Mouse (Mus musculus): ENCODE measurements around the gene Olfr122. TPM values are rescaled to one million over a fixed set of nuclear protein-coding genes. Genes with fewer than 3 reads are reported as not detected.

The Olfr122 gene
- polyA plus RNA-seq (2016; fragmentation: Nextera tagmentation; extraction: Ambion mirVana) = not detected in 2 replicates

DNA sequence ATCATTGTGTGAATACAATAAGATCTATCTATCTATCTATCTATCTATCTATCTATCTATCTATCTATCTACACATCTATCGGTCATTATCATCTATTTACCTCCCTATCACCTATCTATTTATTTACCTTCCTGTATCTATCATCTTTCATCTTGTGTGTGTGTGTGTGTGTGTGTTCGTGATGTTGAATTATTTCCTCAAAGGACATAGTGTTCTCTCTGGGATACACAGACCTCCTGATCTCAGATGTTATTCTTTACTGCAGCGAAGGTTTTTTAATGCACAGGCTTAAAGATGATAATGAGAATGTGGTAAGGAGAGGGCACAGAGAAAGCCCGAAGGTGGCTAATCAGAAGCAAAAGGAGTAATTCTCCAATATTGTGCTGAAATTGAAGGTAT is at the start of gene Olfr122:
Gene Olfr122, plus strand, starts transcription at position 301 of the 400 bp plus-strand sequence.
- Histone ChIP-seq H3K9me3 (no peaks in the 10 kb centered on the region), H3K27me3 (ENCODE audit: insufficient read depth, poor library complexity, severe bottlenecking) (no peaks in the 10 kb centered on the region), H3K4me3 (no peak within 1 kb of the TSS), H3K27ac (no peak within 1 kb of the TSS), H3K36me3 (no peaks in the 10 kb centered on the region), H3K4me1 (replicated peaks) (no peaks in the 10 kb centered on the region)
- 92% methylated on average over 4 of the region's 4 CpGs for WGBS
- no peak for DNase-seq (ENCODE audit: low spot score)

DNA sequence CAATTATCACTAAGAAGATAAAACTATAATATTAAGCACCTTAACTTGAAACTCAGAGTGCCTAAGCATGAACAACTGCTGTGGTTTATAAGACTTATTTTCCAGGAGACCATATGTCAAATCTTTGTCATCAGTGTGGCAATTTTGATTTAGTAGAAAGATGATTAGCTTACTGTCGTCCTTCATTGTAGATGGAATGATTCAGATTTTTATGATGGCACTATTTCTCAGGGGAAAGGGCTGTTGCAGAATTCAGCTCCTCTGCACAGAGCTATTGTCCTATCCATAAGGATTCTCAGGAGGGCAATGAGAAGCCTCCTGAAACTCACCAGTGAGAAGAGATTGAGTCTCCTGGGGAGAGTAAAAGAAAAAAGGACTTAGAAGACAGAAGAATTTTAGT is 46.9 kb upstream of the Olfr122 start, which contains the start of gene Olfr120:
Gene Olfr120, plus strand, starts transcription at position 301 of the 400 bp plus-strand sequence.
- Histone ChIP-seq H3K4me3 (no peak within 1 kb of the TSS), H3K27ac (no peak within 1 kb of the TSS), H3K27me3 (ENCODE audit: insufficient read depth, poor library complexity, severe bottlenecking) (no peaks in the 10 kb centered on the region), H3K4me1 (replicated peaks) (no peaks in the 10 kb centered on the region), H3K36me3 (no peaks in the 10 kb centered on the region), H3K9me3 (no peaks in the 10 kb centered on the region)
- WGBS = 78% methylated on average over 1 of the region's 1 CpGs
- no peak for DNase-seq (ENCODE audit: low spot score)

DNA sequence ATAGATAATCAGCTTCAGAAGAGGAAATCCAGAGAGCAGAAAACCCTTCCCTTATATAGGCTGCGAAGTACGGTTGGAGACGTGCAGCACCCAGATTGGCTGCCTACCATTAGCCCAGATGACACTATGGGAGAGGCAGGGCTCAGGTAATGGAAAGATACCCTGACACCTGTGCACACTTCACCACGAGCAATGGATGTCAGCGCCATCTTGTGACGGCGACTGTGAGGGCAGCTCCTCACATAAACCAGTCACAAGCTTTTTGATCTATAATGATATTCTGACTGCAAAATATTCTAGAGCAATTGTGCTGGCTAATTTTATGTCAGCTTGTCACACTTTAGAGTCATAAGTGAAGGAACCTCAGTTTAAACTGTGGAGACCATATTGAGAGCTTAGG is 30.3 kb upstream of the Olfr122 start:
- 60% methylated on average over 7 of the region's 7 CpGs for WGBS
- Histone ChIP-seq H3K27ac (no peak overlapping the region), H3K27me3 (ENCODE audit: insufficient read depth, poor library complexity, severe bottlenecking) (no peaks in the 10 kb centered on the region), H3K4me3 (no peak overlapping the region), H3K36me3 (no peaks in the 10 kb centered on the region), H3K9me3 (no peaks in the 10 kb centered on the region), H3K4me1 (replicated peaks) (no peaks in the 10 kb centered on the region)
- DNase-seq (ENCODE audit: low spot score) = no peak

DNA sequence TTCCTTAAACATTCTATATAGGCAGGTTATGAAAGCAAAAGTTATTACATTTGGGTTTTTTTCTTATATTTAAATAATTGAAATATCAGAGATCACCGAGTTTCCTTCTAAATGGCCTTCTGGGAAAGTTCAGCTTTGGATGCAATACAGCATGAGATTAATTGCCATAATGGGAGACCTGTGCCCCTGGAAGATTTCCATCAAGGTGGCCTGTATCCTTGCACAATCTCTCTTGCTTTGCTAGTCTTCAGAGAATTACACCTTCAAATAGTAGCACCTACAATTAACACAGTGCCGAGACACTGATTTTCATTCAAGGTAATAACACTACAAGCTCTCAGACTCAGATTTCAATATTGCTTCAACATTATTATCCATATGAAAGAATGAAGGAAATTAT is 24.8 kb downstream of the Olfr122 start, which contains the start of gene Olfr123:
Gene Olfr123, plus strand, starts transcription at position 301 of the 400 bp plus-strand sequence.
- H3K27ac ChIP-seq = no peak within 1 kb of the TSS
- H3K4me1 ChIP-seq (replicated peaks) = no peaks in the 10 kb centered on the region
- H3K4me3 ChIP-seq = no peak within 1 kb of the TSS
- H3K36me3 ChIP-seq = no peaks in the 10 kb centered on the region
- H3K27me3 ChIP-seq (ENCODE audit: insufficient read depth, poor library complexity, severe bottlenecking) = no peaks in the 10 kb centered on the region
- no peak for DNase-seq (ENCODE audit: low spot score)
- H3K9me3 ChIP-seq = no peaks in the 10 kb centered on the region
- 92% methylated on average over 2 of the region's 2 CpGs for WGBS

DNA sequence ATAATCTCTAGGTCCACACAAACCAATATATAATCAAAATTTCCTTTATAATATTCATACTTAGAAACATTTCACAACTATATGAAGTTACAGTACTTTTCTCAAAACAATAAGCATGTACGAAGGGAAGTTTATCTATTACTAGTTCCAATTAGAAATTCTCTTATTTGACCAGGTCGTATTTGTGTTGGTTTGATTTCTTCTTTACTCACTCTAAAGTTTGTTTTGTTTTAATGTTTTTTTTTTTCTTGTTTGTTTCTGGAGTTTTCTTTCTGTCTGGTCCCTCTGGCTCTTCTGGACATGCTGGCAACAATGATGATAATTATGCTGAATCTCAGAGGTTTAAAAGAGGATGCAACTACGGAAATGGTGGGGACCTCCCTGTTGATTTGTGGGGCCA is 31.2 kb downstream of the Olfr122 start, which contains the start of gene Olfr124:
Gene Olfr124, plus strand, starts transcription at position 301 of the 400 bp plus-strand sequence.
- WGBS = 88% methylated on average over 3 of the region's 3 CpGs
- Histone ChIP-seq H3K9me3 (no peaks in the 10 kb centered on the region), H3K27me3 (ENCODE audit: insufficient read depth, poor library complexity, severe bottlenecking) (no peaks in the 10 kb centered on the region), H3K4me1 (replicated peaks) (no peaks in the 10 kb centered on the region), H3K36me3 (no peaks in the 10 kb centered on the region), H3K4me3 (no peak within 1 kb of the TSS), H3K27ac (no peak within 1 kb of the TSS)
- DNase-seq (ENCODE audit: low spot score) = no peak

Other genes with a start within 250 kb of the Olfr122 start
- gene Olfr112, start 199.2 kb upstream of the Olfr122 start, polyA plus RNA-seq (2016; fragmentation: Nextera tagmentation; extraction: Ambion mirVana) = not detected in 2 replicates
- gene Olfr113, start 190.9 kb upstream of the Olfr122 start, polyA plus RNA-seq (2016; fragmentation: Nextera tagmentation; extraction: Ambion mirVana) = not detected in 2 replicates
- gene Olfr114, start 175.9 kb upstream of the Olfr122 start, polyA plus RNA-seq (2016; fragmentation: Nextera tagmentation; extraction: Ambion mirVana) = not detected in 2 replicates
- not detected in 2 replicates for gene Olfr115, start 141.5 kb upstream of the Olfr122 start, polyA plus RNA-seq (2016; fragmentation: Nextera tagmentation; extraction: Ambion mirVana)
- not detected in 2 replicates for gene Olfr116, start 141.4 kb upstream of the Olfr122 start, polyA plus RNA-seq (2016; fragmentation: Nextera tagmentation; extraction: Ambion mirVana)
- not detected in 2 replicates for gene Olfr117, start 104.8 kb upstream of the Olfr122 start, polyA plus RNA-seq (2016; fragmentation: Nextera tagmentation; extraction: Ambion mirVana)
- not detected in 2 replicates for gene Olfr118, start 101.6 kb upstream of the Olfr122 start, polyA plus RNA-seq (2016; fragmentation: Nextera tagmentation; extraction: Ambion mirVana)
- not detected in 2 replicates for gene Olfr119, start 72.0 kb upstream of the Olfr122 start, polyA plus RNA-seq (2016; fragmentation: Nextera tagmentation; extraction: Ambion mirVana)
- not detected in 2 replicates for gene Olfr120, start 46.8 kb upstream of the Olfr122 start, polyA plus RNA-seq (2016; fragmentation: Nextera tagmentation; extraction: Ambion mirVana)
- not detected in 2 replicates for gene Olfr121, start 19.8 kb upstream of the Olfr122 start, polyA plus RNA-seq (2016; fragmentation: Nextera tagmentation; extraction: Ambion mirVana)
- gene Olfr123, start 24.9 kb downstream of the Olfr122 start, polyA plus RNA-seq (2016; fragmentation: Nextera tagmentation; extraction: Ambion mirVana) = not detected in 2 replicates
- not detected in 2 replicates for gene Olfr124, start 31.3 kb downstream of the Olfr122 start, polyA plus RNA-seq (2016; fragmentation: Nextera tagmentation; extraction: Ambion mirVana)
- gene Olfr125, start 64.3 kb downstream of the Olfr122 start, polyA plus RNA-seq (2016; fragmentation: Nextera tagmentation; extraction: Ambion mirVana) = not detected in 2 replicates
- not detected in 2 replicates for gene Olfr126, start 78.9 kb downstream of the Olfr122 start, polyA plus RNA-seq (2016; fragmentation: Nextera tagmentation; extraction: Ambion mirVana)
- not detected in 2 replicates for gene Olfr127, start 131.8 kb downstream of the Olfr122 start, polyA plus RNA-seq (2016; fragmentation: Nextera tagmentation; extraction: Ambion mirVana)
- gene Olfr128, start 151.9 kb downstream of the Olfr122 start, polyA plus RNA-seq (2016; fragmentation: Nextera tagmentation; extraction: Ambion mirVana) = not detected in 2 replicates
- gene Olfr761, start 184.5 kb downstream of the Olfr122 start, polyA plus RNA-seq (2016; fragmentation: Nextera tagmentation; extraction: Ambion mirVana) = not detected in 2 replicates